Mouse (Mus musculus) limb, embryonic 11.5 days (tissue): ENCODE data around the gene Usp37. TPM values are rescaled to one million over a fixed set of nuclear protein-coding genes. Genes with fewer than 3 reads are reported as not detected.
A peak's percentile ranks its signal among the peaks of the same experiment; 100 is the strongest.

ENCODE experiments used
- ATAC-seq: fragments of 200-750 bp; cut with Nextera tagmentation; 2 replicates; pipeline ENCODE4 v1.8.0; 2017; ENCODE audit warnings: low read depth; ENCODE audit not compliant: insufficient number of reproducible peaks, low FRiP score, low TSS enrichment
- DNase-seq: peaks from one replicate; pipeline ENCODE4 v3.0.0-alpha.2; 2015; ENCODE audit warnings: low spot score
- H3K27ac ChIP-seq: fragments of 300-500 bp; sonication (generic); replicated peaks from 2 replicates; pipeline ENCODE4 v1.5.1; 2014; ENCODE audit warnings: low read depth, mild to moderate bottlenecking, low read length
- H3K27me3 ChIP-seq: fragments of 300-500 bp; sonication (generic); 2 replicates; pipeline ENCODE4 v1.6.1; 2014; ENCODE audit warnings: mild to moderate bottlenecking, low read length, mixed read lengths; ENCODE audit not compliant: control insufficient read depth, insufficient read depth
- H3K36me3 ChIP-seq: fragments of 300-500 bp; sonication (generic); 2 replicates; pipeline ENCODE4 v1.6.1; 2014; ENCODE audit warnings: mild to moderate bottlenecking, low read length, moderate library complexity, mixed read lengths; ENCODE audit not compliant: control insufficient read depth, insufficient read depth
- H3K4me1 ChIP-seq: fragments of 300-500 bp; sonication (generic); 2 replicates; pipeline ENCODE4 v1.6.1; 2014; ENCODE audit warnings: low read length, mixed read lengths; ENCODE audit not compliant: control insufficient read depth, insufficient read depth
- H3K4me2 ChIP-seq: fragments of 300-500 bp; sonication (generic); 2 replicates; pipeline ENCODE4 v1.6.1; 2014; ENCODE audit warnings: low read depth, mild to moderate bottlenecking, moderate library complexity; ENCODE audit not compliant: severe bottlenecking
- H3K4me3 ChIP-seq: fragments of 300-500 bp; sonication (generic); 2 replicates; pipeline ENCODE4 v1.5.1; 2014; ENCODE audit warnings: low read depth, low read length
- H3K9ac ChIP-seq: fragments of 300-500 bp; sonication (generic); 2 replicates; pipeline ENCODE4 v1.6.1; 2014; ENCODE audit warnings: mild to moderate bottlenecking, low read length
- H3K9me3 ChIP-seq: fragments of 300-500 bp; sonication (generic); 2 replicates; pipeline ENCODE4 v1.6.1; 2016; ENCODE audit warnings: low read length; ENCODE audit not compliant: control insufficient read depth
- WGBS: fragments of 180-500 bp; shearing (Covaris S2); extraction: QIAGEN DNeasy Blood & Tissue Kit; methylation state at CpG from one replicate; pipeline ENCODE4 v1.1.7; 2014; 5-methylcytosine and 5-hydroxymethylcytosine counted together
- microRNA counts: library from miRNA; unstranded; fragments of <30 nt; microRNA quantifications from one replicate; lab custom pipeline; 2016
- microRNA-seq: library from miRNA; unstranded; fragments of <30 nt; microRNA quantifications from one replicate; pipeline ENCODE4, GENCODE M21; 2016
- polyA plus RNA-seq: library from polyadenylated mRNA; unstranded; fragments of >200 nt; fragmentation: Nextera tagmentation; extraction: Ambion mirVana; gene quantifications from 2 replicates; pipeline ENCODE4 v1.2.1, GENCODE M21; 2014

Gene Usp37
- polyA plus RNA-seq, 1 experiment from 2014 or later = 46.4 TPM

- Histone ChIP-seq H3K27me3 (no peaks in the 10 kb centered on the region), H3K9ac (peak overlapping the region; percentile 74), H3K4me1 (peaks cover 6% of the 10 kb centered on the region), H3K27ac (peak overlapping the region; percentile 95), H3K9me3 (no peaks in the 10 kb centered on the region), H3K4me3 (peak overlapping the region; percentile 42), H3K4me2 (peak overlapping the region; percentile 61), H3K36me3 (no peaks in the 10 kb centered on the region)
- DNase-seq = peak; percentile 98
- WGBS = under 1% methylated on average over 26 of the region's 26 CpGs
- ATAC-seq = peak; percentile 89
These were observed 157.2 kb downstream of the Usp37 start for GRCm38 (mm10) chr1:74386714-74387385.

GRCm38 (mm10) chr1:74386363-74386713 is 157.7 kb downstream of the Usp37 start:
- no peaks in the 10 kb centered on the region for H3K9me3 ChIP-seq
- DNase-seq (no peak), ATAC-seq (no peak)
- peak overlapping the region; percentile 42 for H3K4me3 ChIP-seq
- H3K27me3 ChIP-seq = no peaks in the 10 kb centered on the region
- 75% methylated on average over 7 of the region's 10 CpGs for WGBS
- no peaks in the 10 kb centered on the region for H3K36me3 ChIP-seq
- peak overlapping the region; percentile 95 for H3K27ac ChIP-seq
- H3K4me2 ChIP-seq = peak overlapping the region; percentile 61
- peaks cover 6% of the 10 kb centered on the region for H3K4me1 ChIP-seq
- H3K9ac ChIP-seq = peak overlapping the region; percentile 74

DNA sequence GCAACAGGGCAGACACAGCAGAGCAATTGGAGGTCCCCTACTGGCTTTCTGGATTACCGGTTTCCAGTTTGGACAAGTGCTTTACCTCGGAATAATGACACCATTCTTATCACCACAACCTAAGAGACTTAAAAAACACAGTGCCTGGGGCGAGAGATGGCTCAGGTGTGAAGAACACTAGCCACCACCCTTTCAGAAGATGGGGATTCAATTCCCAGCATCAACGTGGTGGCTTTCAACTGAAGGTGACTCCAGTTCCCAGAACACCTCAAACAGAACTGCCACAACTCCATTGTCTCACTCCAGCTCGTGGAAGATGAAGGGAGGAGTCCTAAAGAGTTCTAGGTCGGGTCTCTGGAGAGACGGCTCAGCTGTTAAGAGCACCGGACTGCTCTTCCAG is 158.6 kb downstream of the Usp37 start:
- no peak overlapping the region for H3K4me3 ChIP-seq
- no peaks in the 10 kb centered on the region for H3K9me3 ChIP-seq
- no peak overlapping the region for H3K27ac ChIP-seq
- ATAC-seq (no peak), DNase-seq (no peak)
- WGBS = 89% methylated on average over 8 of the region's 8 CpGs
- H3K4me1 ChIP-seq = peaks cover 6% of the 10 kb centered on the region
- no peaks in the 10 kb centered on the region for H3K36me3 ChIP-seq
- H3K4me2 ChIP-seq = no peak overlapping the region
- H3K9ac ChIP-seq = no peak overlapping the region
- no peaks in the 10 kb centered on the region for H3K27me3 ChIP-seq

MicroRNAs encoded within 50 kb of the gene (microRNA counts, 519-probe panel; counts per million panel counts)
- 4,079 counts per million, percentile 60 among the panel's probes with 10 or more counts for microRNA mmu-miR-26b (lab: Ali Mortazavi, UCI)

Small RNA genes within 50 kb of the gene (microRNA-seq; reads per million reads assigned to microRNA genes)
- gene Gm25035 = not detected
- gene Mir26b = 17,359 reads per million, percentile 97 among the genes with 10 or more reads in this experiment

Other genes with a start within 250 kb of the Usp37 start
- gene Tmbim1, start 238.7 kb downstream of the Usp37 start, polyA plus RNA-seq = 10.3 and 10.5 TPM in 2 replicates
- gene Catip, start 182.2 kb downstream of the Usp37 start, polyA plus RNA-seq = 0.25 and 0.79 TPM in 2 replicates
- 1.0 and 1.8 TPM in 2 replicates for gene Slc11a1, start 169.1 kb downstream of the Usp37 start, polyA plus RNA-seq
- gene Ctdsp1, start 152.8 kb downstream of the Usp37 start, polyA plus RNA-seq = 74.7 and 75.8 TPM in 2 replicates
- 0.16 and 0.18 TPM in 2 replicates for gene Vil1, start 134.9 kb downstream of the Usp37 start, polyA plus RNA-seq
- 113 and 120 TPM in 2 replicates for gene Cnot9, start 38.2 kb downstream of the Usp37 start, polyA plus RNA-seq
- 0.53 and 0.79 TPM in 2 replicates for gene Plcd4, start 1.4 kb downstream of the Usp37 start, polyA plus RNA-seq
- gene Zfp142, start 44.0 kb upstream of the Usp37 start, polyA plus RNA-seq = 10.2 and 11.6 TPM in 2 replicates
- 15.4 and 15.9 TPM in 2 replicates for gene Bcs1l, start 44.0 kb upstream of the Usp37 start, polyA plus RNA-seq
- 8.8 and 9.2 TPM in 2 replicates for gene Rnf25, start 57.1 kb upstream of the Usp37 start, polyA plus RNA-seq
- gene Stk36, start 57.2 kb upstream of the Usp37 start, polyA plus RNA-seq = 13.6 and 16.1 TPM in 2 replicates
- gene Ttll4, start 117.5 kb upstream of the Usp37 start, polyA plus RNA-seq = 42.4 and 51.5 TPM in 2 replicates
- gene Cyp27a1, start 169.3 kb upstream of the Usp37 start, polyA plus RNA-seq = 16.0 and 19.8 TPM in 2 replicates
- gene Prkag3, start 204.9 kb upstream of the Usp37 start, polyA plus RNA-seq = not detected in 2 replicates
- gene Wnt6, start 227.6 kb upstream of the Usp37 start, polyA plus RNA-seq = 21.2 and 27.4 TPM in 2 replicates
- gene Wnt10a, start 247.2 kb upstream of the Usp37 start, polyA plus RNA-seq = 1.4 and 1.6 TPM in 2 replicates